Mouse (Mus musculus): ENCODE results near the gene Tmeff1.

GRCm38 (mm10) chr4:48674412-48674811 is 89.4 kb downstream of the Tmeff1 start:
- TF ChIP-seq GATA1 (IDR thresholded peaks at IDR 0.05; ENCODE audit: borderline replicate concordance, low read length) (no peak), FLI1 (IDR thresholded peaks at IDR 0.05; ENCODE audit: low read length) (no peak)
